Mouse (Mus musculus): ENCODE measurements around the gene Sirt3.

Gene Sirt3

GRCm38 (mm10) chr7:140853386-140853785, 28.7 kb downstream of the Sirt3 start:
- DNase-seq (ENCODE audit: inconsistent age in 2 of 2, low spot score in 1 of 2) = peak; percentile 71 to 87

DNA sequence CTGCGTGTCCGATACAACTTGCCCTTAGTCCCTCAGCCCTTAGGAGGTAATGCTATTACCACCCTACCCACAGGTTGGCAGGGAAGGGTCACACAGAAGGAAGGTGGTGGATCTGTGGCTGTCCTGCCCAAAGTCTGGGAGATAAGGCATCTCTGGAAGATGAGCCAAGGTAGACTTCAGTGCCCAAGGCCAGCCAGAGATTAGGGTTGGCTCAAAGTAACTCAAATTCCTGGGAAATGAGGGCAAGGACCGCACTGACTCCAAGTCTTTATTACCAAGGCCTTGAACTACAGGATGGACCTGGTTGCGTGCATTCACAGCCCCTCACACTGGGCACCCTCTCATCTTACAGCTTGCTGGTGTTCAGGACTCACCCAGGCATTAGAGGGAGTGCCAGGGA, 30.2 kb downstream of the Sirt3 start:
- peak; percentile 70 to 86 for DNase-seq (ENCODE audit: inconsistent age in 2 of 2, low spot score in 1 of 2)

- DNase-seq (ENCODE audit: inconsistent age in 2 of 2, low spot score in 1 of 2) = no peak
These were observed 33.5 kb downstream of the Sirt3 start for GRCm38 (mm10) chr7:140848591-140848990.

GRCm38 (mm10) chr7:140847755-140848580, 34.1 kb downstream of the Sirt3 start, which contains the start of gene Odf3:
TSS of gene Odf3 (plus strand) at chr7:140847805.
- DNase-seq (ENCODE audit: inconsistent age in 2 of 2, low spot score in 1 of 2) = peak; percentile 82 to 93

GRCm38 (mm10) chr7:140846676-140847075, 35.4 kb downstream of the Sirt3 start:
- DNase-seq (ENCODE audit: inconsistent age in 2 of 2, low spot score in 1 of 2) = peak in 1 of 2 experiments; percentile 76

DNA sequence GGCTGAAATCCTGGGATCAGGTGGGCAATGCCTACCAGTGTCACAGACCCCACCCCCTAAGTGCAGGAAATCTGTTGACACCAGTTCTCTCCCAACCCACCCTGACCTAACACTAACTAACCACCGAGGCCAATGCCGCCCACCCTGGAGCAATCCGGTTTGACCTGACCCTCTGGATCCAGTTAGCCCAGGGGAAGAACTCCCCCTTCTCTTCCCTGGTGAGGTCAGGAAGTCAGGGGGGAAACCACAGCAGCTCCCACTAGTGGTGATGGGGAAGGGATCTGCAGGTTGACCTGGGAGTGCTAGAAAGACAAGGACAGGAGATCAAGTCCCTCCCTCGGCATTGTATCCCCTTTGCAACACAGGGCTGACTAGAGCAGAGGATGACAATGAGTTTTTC, 36.4 kb downstream of the Sirt3 start:
- peak in 1 of 2 experiments; percentile 46 for DNase-seq (ENCODE audit: inconsistent age in 2 of 2, low spot score in 1 of 2)

- DNase-seq (ENCODE audit: inconsistent age in 2 of 2, low spot score in 1 of 2) = peak; percentile 88 to 97
These were observed 37.0 kb downstream of the Sirt3 start, which contains the start of gene Scgb1c1 for GRCm38 (mm10) chr7:140844905-140845665. TSS of gene Scgb1c1 (plus strand) at chr7:140845547.

DNA sequence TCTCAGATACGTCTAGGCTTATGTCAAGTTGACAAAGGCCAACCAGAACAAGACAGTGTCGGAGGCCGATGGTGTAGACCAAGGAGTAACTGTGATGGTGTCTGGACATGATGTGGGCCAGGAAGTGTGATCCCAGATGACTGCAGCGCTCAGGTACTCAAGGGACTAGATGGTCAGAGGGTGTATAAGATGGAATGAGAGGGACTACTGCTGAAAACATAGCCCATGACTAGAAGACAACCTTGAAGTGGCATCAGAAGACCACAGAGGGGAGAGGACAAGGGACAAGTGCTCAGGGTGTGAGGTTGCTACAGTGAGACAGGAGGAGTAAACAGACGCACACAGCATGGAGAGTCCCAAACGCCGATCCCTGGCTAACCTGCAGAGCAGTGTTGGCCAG, 38.3 kb downstream of the Sirt3 start:
- DNase-seq (ENCODE audit: inconsistent age in 2 of 2, low spot score in 1 of 2) = no peak

DNA sequence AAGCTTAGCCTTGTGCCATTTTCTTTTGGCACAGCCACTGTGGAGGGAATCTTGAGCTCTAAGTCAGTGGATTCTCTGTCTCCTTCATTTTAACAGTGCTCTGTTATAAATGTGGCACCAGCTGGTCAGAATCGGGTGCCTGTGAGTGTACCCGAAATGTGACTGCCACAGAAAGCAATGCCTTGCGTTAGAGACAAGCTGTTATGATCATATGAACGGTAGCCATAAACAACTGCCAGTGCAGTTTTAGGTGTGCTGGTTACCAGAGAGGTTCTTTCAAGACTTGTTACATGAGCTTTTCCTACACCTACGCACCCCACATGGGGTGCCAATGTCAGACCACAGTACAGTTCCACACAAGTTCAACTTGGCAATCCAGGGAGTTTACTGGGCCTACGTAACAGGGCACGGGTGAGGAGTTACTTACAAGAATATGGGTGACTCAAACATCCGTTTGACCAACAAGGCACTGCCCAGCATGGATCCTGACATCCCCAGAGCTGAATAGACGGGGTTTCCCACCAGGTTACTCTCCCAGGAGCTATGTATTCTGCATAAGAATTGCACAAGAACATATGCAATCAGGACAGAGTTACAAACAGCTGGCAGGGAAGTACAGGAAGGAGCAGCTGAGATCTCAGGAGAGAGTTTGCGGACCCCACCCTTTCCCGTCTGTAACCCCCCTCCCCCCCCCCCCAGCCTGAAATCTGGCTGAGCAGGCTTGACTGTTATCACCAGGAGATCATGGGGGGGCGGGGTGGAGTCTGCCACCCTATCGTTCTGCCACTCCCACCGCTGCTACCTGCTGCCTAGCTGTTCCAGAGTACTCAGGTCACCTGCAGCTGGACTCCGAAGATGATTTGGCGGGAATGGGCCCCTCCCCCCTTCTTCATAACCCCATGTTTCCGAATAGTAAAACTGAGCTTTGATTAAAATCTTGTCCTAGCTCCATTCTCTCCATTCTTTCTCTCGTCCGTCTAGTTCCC, 41.1 kb downstream of the Sirt3 start:
- peak in 1 of 2 experiments; percentile 1 for DNase-seq (ENCODE audit: inconsistent age in 2 of 2, low spot score in 1 of 2)

- DNase-seq (ENCODE audit: inconsistent age in 2 of 2, low spot score in 1 of 2) = peak in 1 of 2 experiments; percentile 2
These were observed 42.6 kb downstream of the Sirt3 start for GRCm38 (mm10) chr7:140839556-140839955.

- peak; percentile 4 to 24 for DNase-seq (ENCODE audit: inconsistent age in 2 of 2, low spot score in 1 of 2)
These were observed 45.6 kb downstream of the Sirt3 start for GRCm38 (mm10) chr7:140836243-140837115.

DNA sequence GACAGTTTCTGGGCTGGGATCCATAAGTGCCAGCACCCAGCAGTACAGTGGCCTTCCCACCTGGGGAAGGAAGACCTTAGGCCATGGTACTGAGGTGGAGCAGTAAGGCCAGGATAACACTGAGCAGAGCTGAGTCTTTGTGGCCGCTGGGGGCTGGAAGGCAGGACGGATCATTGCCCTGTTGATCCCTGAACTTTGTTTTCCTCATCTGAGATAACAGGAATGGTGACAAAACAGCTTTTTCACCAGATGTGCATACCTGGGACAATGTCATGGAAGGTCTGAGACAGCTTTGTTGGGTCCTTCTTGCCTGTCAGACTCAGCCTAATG, 46.4 kb downstream of the Sirt3 start:
- no peak for DNase-seq (ENCODE audit: inconsistent age in 2 of 2, low spot score in 1 of 2)

- peak; percentile 43 to 69 for DNase-seq (ENCODE audit: inconsistent age in 2 of 2, low spot score in 1 of 2)
These were observed 46.9 kb downstream of the Sirt3 start, which contains the start of gene Urah for GRCm38 (mm10) chr7:140834968-140835757. TSS of gene Urah (plus strand) at chr7:140835018.

- DNase-seq (ENCODE audit: inconsistent age in 2 of 2, low spot score in 1 of 2) = no peak
These were observed 48.8 kb downstream of the Sirt3 start for GRCm38 (mm10) chr7:140833341-140833740.

DNA sequence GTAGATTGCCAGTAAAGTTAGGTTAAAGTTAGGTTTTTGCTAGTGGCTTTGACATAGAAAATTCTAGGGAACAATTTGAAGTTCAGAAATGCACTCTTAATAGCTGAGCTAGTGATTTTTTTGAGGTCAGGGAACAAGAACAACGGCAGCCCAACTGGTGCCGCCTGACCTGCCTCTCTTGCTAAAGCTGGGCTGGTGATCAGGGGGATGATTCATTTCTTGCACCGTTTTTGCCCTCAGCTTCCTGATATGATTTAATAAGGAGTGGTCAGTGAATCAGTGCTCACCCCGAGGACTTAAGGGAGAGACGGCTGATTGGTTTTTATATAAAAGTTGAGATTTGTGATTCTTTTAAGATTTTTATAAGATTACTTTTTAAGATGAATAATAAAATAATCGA, 50.7 kb downstream of the Sirt3 start:
- DNase-seq (ENCODE audit: inconsistent age in 2 of 2, low spot score in 1 of 2) = peak; percentile 73 to 80

GRCm38 (mm10) chr7:140828171-140828881, 53.8 kb downstream of the Sirt3 start:
- peak; percentile 72 to 82 for DNase-seq (ENCODE audit: inconsistent age in 2 of 2, low spot score in 1 of 2)

DNA sequence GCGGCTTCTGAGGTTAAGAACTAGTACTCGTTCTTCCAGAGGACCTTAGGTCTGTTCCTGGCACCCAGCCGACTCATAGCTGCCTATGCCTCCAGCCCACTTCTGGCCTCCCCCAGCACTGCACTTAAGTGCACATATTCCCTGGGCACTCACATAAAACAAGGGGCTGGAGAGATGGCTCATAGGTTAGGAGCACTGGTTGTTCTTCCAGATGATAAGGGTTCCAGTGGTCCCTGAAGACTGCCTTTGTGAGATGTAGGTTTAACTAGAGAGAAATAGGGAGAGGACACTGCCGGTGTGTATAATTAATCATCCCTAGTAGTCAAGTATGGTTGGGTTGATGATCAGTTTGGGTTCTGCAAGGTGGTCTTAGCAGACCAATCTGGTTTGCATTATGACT, 59.4 kb downstream of the Sirt3 start:
- DNase-seq (ENCODE audit: inconsistent age in 2 of 2, low spot score in 1 of 2) = no peak

GRCm38 (mm10) chr7:140821653-140822329, 60.3 kb downstream of the Sirt3 start, which contains the start of gene Zfp941:
TSS of gene Zfp941 (minus strand) at chr7:140822178.
- DNase-seq (ENCODE audit: inconsistent age in 2 of 2, low spot score in 1 of 2) = peak; percentile 72 to 84

Data from adrenal gland, adult (tissue).